Mouse (Mus musculus) midbrain, embryonic 15.5 days (tissue): ENCODE data around the gene Lpin1. TPM values are rescaled to one million over a fixed set of nuclear protein-coding genes. Genes with fewer than 3 reads are reported as not detected.

ENCODE experiments used
- ATAC-seq: fragments of 200-750 bp; cut with Nextera tagmentation; replicated peaks from 2 replicates; pipeline ENCODE4 v1.8.0; 2017; ENCODE audit warnings: moderate TSS enrichment
- H3K27ac ChIP-seq: fragments of 300-500 bp; sonication (generic); 2 replicates; pipeline ENCODE4 v1.5.1; 2015; ENCODE audit warnings: mild to moderate bottlenecking, inconsistent platforms
- H3K27me3 ChIP-seq: fragments of 300-500 bp; sonication (generic); replicated peaks from 2 replicates; pipeline ENCODE4 v1.6.1; 2015; ENCODE audit warnings: inconsistent platforms
- H3K36me3 ChIP-seq: fragments of 300-500 bp; sonication (generic); replicated peaks from 2 replicates; pipeline ENCODE4 v1.6.1; 2015; ENCODE audit warnings: inconsistent platforms
- H3K4me1 ChIP-seq: fragments of 300-500 bp; sonication (generic); 2 replicates; pipeline ENCODE4 v1.6.1; 2015; ENCODE audit warnings: inconsistent platforms
- H3K4me2 ChIP-seq: fragments of 300-500 bp; sonication (generic); 2 replicates; pipeline ENCODE4 v1.6.1; 2015; ENCODE audit warnings: inconsistent platforms, mild to moderate bottlenecking, moderate library complexity
- H3K4me3 ChIP-seq: fragments of 300-500 bp; sonication (generic); 2 replicates; pipeline ENCODE4 v1.5.1; 2015; ENCODE audit warnings: mild to moderate bottlenecking, inconsistent platforms
- H3K9ac ChIP-seq: fragments of 300-500 bp; sonication (generic); 2 replicates; pipeline ENCODE4 v1.6.1; 2015; ENCODE audit warnings: mild to moderate bottlenecking, inconsistent platforms
- H3K9me3 ChIP-seq: fragments of 300-500 bp; sonication (generic); 2 replicates; pipeline ENCODE4 v1.6.1; 2016; ENCODE audit warnings: inconsistent platforms
- WGBS: fragments of 180-500 bp; shearing (Covaris S2); methylation state at CpG from one replicate; pipeline ENCODE4 v1.1.7; 2015; ENCODE audit warnings: mixed read lengths; 5-methylcytosine and 5-hydroxymethylcytosine counted together
- polyA plus RNA-seq: library from polyadenylated mRNA; unstranded; fragments of >200 nt; fragmentation: Nextera tagmentation; extraction: Ambion mirVana; gene quantifications from 2 replicates; pipeline ENCODE4 v1.2.1, GENCODE M21; 2015

Lpin1 gene
- polyA plus RNA-seq, 1 experiment from 2014 or later = 22.6 TPM

GRCm38 (mm10) chr12:16531956-16532859 lies 78.6 kb downstream of the Lpin1 start:
- Histone ChIP-seq H3K36me3 (0 out of 2 replicates have a peak, but pooled peaks cover 1% of the 10 kb centered on the region), H3K27ac (peak overlapping the region; percentile 61), H3K9me3 (no peaks in the 10 kb centered on the region), H3K4me2 (no peak overlapping the region), H3K4me3 (no peak overlapping the region), H3K27me3 (no peaks in the 10 kb centered on the region), H3K9ac (0 out of 2 replicates have a peak overlapping the region, but pooled peaks have one; percentile 6), H3K4me1 (peaks cover 11% of the 10 kb centered on the region)
- WGBS = 69% methylated on average over 15 of the region's 15 CpGs
- peak; percentile 44 for ATAC-seq

GRCm38 (mm10) chr12:16528650-16529049 lies 82.1 kb downstream of the Lpin1 start:
- 91% methylated on average over 7 of the region's 7 CpGs for WGBS
- no peak overlapping the region for H3K4me2 ChIP-seq

GRCm38 (mm10) chr12:16527941-16528340 lies 82.8 kb downstream of the Lpin1 start:
- H3K4me2 ChIP-seq = no peak overlapping the region
- H3K9me3 ChIP-seq = no peaks in the 10 kb centered on the region
- H3K27ac ChIP-seq = no peak overlapping the region
- WGBS = 80% methylated on average over 3 of the region's 3 CpGs
- H3K36me3 ChIP-seq = no peaks in the 10 kb centered on the region
- H3K9ac ChIP-seq = no peak overlapping the region
- no peaks in the 10 kb centered on the region for H3K27me3 ChIP-seq
- no peak for ATAC-seq
- no peak overlapping the region for H3K4me3 ChIP-seq
- peaks cover 5% of the 10 kb centered on the region for H3K4me1 ChIP-seq

More at GRCm38 (mm10) chr12:16528650-16529049, 82.1 kb downstream of the Lpin1 start:
- no peaks in the 10 kb centered on the region for H3K36me3 ChIP-seq
- H3K27me3 ChIP-seq = no peaks in the 10 kb centered on the region
- no peak for ATAC-seq
- no peaks in the 10 kb centered on the region for H3K9me3 ChIP-seq
- no peak overlapping the region for H3K9ac ChIP-seq
- H3K4me3 ChIP-seq = no peak overlapping the region
- H3K27ac ChIP-seq = no peak overlapping the region
- H3K4me1 ChIP-seq = peaks cover 11% of the 10 kb centered on the region

- Histone ChIP-seq H3K36me3 (no peaks in the 10 kb centered on the region), H3K9me3 (no peaks in the 10 kb centered on the region), H3K4me1 (no peaks in the 10 kb centered on the region), H3K4me2 (no peak overlapping the region), H3K4me3 (no peak overlapping the region), H3K9ac (no peak overlapping the region), H3K27me3 (no peaks in the 10 kb centered on the region), H3K27ac (no peak overlapping the region)
- no peak for ATAC-seq
- WGBS = 91% methylated on average over 5 of the region's 5 CpGs
These were observed 83.9 kb downstream of the Lpin1 start for GRCm38 (mm10) chr12:16526862-16527261.

GRCm38 (mm10) chr12:16526134-16526533 lies 84.6 kb downstream of the Lpin1 start:
- Histone ChIP-seq H3K27ac (no peak overlapping the region), H3K9ac (no peak overlapping the region), H3K4me3 (no peak overlapping the region), H3K27me3 (no peaks in the 10 kb centered on the region), H3K4me1 (no peaks in the 10 kb centered on the region), H3K9me3 (no peaks in the 10 kb centered on the region), H3K36me3 (no peaks in the 10 kb centered on the region), H3K4me2 (no peak overlapping the region)
- 93% methylated on average over 2 of the region's 2 CpGs for WGBS
- no peak for ATAC-seq

GRCm38 (mm10) chr12:16515183-16515582 lies 95.6 kb downstream of the Lpin1 start:
- Histone ChIP-seq H3K36me3 (no peaks in the 10 kb centered on the region), H3K27me3 (no peaks in the 10 kb centered on the region), H3K9me3 (no peaks in the 10 kb centered on the region), H3K9ac (no peak overlapping the region), H3K4me1 (no peaks in the 10 kb centered on the region), H3K4me2 (no peak overlapping the region), H3K27ac (no peak overlapping the region), H3K4me3 (no peak overlapping the region)
- ATAC-seq = 0 out of 2 replicates have a peak, but pooled peaks have one; percentile 18
- WGBS = 86% methylated on average over 9 of the region's 9 CpGs

- no peaks in the 10 kb centered on the region for H3K27me3 ChIP-seq
- H3K4me1 ChIP-seq = peaks cover 11% of the 10 kb centered on the region
- no peaks in the 10 kb centered on the region for H3K36me3 ChIP-seq
- H3K27ac ChIP-seq = no peak overlapping the region
- no peak for ATAC-seq
- no peak overlapping the region for H3K4me2 ChIP-seq
- no peaks in the 10 kb centered on the region for H3K9me3 ChIP-seq
- no peak overlapping the region for H3K9ac ChIP-seq
- 89% methylated on average over 1 of the region's 1 CpGs for WGBS
- no peak overlapping the region for H3K4me3 ChIP-seq
These were observed 97.8 kb downstream of the Lpin1 start for GRCm38 (mm10) chr12:16512991-16513390.

- Histone ChIP-seq H3K4me3 (no peak overlapping the region), H3K9me3 (no peaks in the 10 kb centered on the region), H3K27ac (no peak overlapping the region), H3K27me3 (no peaks in the 10 kb centered on the region), H3K9ac (no peak overlapping the region), H3K4me1 (peaks cover 21% of the 10 kb centered on the region), H3K36me3 (no peaks in the 10 kb centered on the region), H3K4me2 (peak overlapping the region; percentile 36)
- peak; percentile 68 for ATAC-seq
- 10% methylated on average over 13 of the region's 13 CpGs for WGBS
These were observed 101.5 kb downstream of the Lpin1 start for GRCm38 (mm10) chr12:16509122-16509752.

GRCm38 (mm10) chr12:16506796-16507790 lies 103.7 kb downstream of the Lpin1 start:
- H3K4me1 ChIP-seq = peaks cover 21% of the 10 kb centered on the region
- peak overlapping the region; percentile 15; the same call in 1 of the 2 replicates for H3K27ac ChIP-seq
- ATAC-seq = peak; percentile 37; the same call in 1 of the 2 replicates

GRCm38 (mm10) chr12:16504244-16504643 lies 106.5 kb downstream of the Lpin1 start:
- no peaks in the 10 kb centered on the region for H3K27me3 ChIP-seq
- no peak overlapping the region for H3K9ac ChIP-seq
- no peaks in the 10 kb centered on the region for H3K9me3 ChIP-seq
- no peaks in the 10 kb centered on the region for H3K36me3 ChIP-seq
- H3K4me1 ChIP-seq = peaks cover 15% of the 10 kb centered on the region
- H3K27ac ChIP-seq = no peak overlapping the region
- 77% methylated on average over 3 of the region's 3 CpGs for WGBS
- H3K4me3 ChIP-seq = no peak overlapping the region
- no peak for ATAC-seq
- H3K4me2 ChIP-seq = no peak overlapping the region

More at GRCm38 (mm10) chr12:16506796-16507790, 103.7 kb downstream of the Lpin1 start:
- Histone ChIP-seq H3K4me2 (no peak overlapping the region), H3K36me3 (no peaks in the 10 kb centered on the region), H3K9me3 (no peaks in the 10 kb centered on the region), H3K4me3 (no peak overlapping the region), H3K27me3 (no peaks in the 10 kb centered on the region), H3K9ac (no peak overlapping the region)
- 57% methylated on average over 17 of the region's 17 CpGs for WGBS

GRCm38 (mm10) chr12:16497960-16498359 lies 112.8 kb downstream of the Lpin1 start:
- Histone ChIP-seq H3K9ac (no peak overlapping the region), H3K4me3 (no peak overlapping the region), H3K4me2 (no peak overlapping the region), H3K27me3 (no peaks in the 10 kb centered on the region), H3K36me3 (no peaks in the 10 kb centered on the region), H3K9me3 (no peaks in the 10 kb centered on the region), H3K27ac (no peak overlapping the region), H3K4me1 (no peaks in the 10 kb centered on the region)
- ATAC-seq = no peak
- WGBS = 39% methylated on average over 4 of the region's 4 CpGs
